Mouse (Mus musculus) limb, embryonic 11.5 days (tissue): ENCODE measurements at regions not wholly inside any gene's neighbourhood (a gene's known extent, or its start where the extent isn't known, plus 50 kb on each side); places are given as distances from the start of the nearest gene placed in this dataset.
"Not testable (repeated sequence)": the region's sequence is repeated elsewhere in the genome, so short reads cannot be mapped to it uniquely, and the experiment has no call there.

Source experiments
- ATAC-seq: fragments of 200-750 bp; cut with Nextera tagmentation; 2 replicates; pipeline ENCODE4 v1.8.0; 2017; ENCODE audit warnings: low read depth; ENCODE audit not compliant: insufficient number of reproducible peaks, low FRiP score, low TSS enrichment
- DNase-seq: peaks from one replicate; pipeline ENCODE4 v3.0.0-alpha.2; 2015; ENCODE audit warnings: low spot score
- H3K27ac ChIP-seq: fragments of 300-500 bp; sonication (generic); replicated peaks from 2 replicates; pipeline ENCODE4 v1.5.1; 2014; ENCODE audit warnings: low read depth, mild to moderate bottlenecking, low read length
- H3K27me3 ChIP-seq: fragments of 300-500 bp; sonication (generic); 2 replicates; pipeline ENCODE4 v1.6.1; 2014; ENCODE audit warnings: mild to moderate bottlenecking, low read length, mixed read lengths; ENCODE audit not compliant: control insufficient read depth, insufficient read depth
- H3K36me3 ChIP-seq: fragments of 300-500 bp; sonication (generic); 2 replicates; pipeline ENCODE4 v1.6.1; 2014; ENCODE audit warnings: mild to moderate bottlenecking, low read length, moderate library complexity, mixed read lengths; ENCODE audit not compliant: control insufficient read depth, insufficient read depth
- H3K4me1 ChIP-seq: fragments of 300-500 bp; sonication (generic); 2 replicates; pipeline ENCODE4 v1.6.1; 2014; ENCODE audit warnings: low read length, mixed read lengths; ENCODE audit not compliant: control insufficient read depth, insufficient read depth
- H3K4me2 ChIP-seq: fragments of 300-500 bp; sonication (generic); 2 replicates; pipeline ENCODE4 v1.6.1; 2014; ENCODE audit warnings: low read depth, mild to moderate bottlenecking, moderate library complexity; ENCODE audit not compliant: severe bottlenecking
- H3K4me3 ChIP-seq: fragments of 300-500 bp; sonication (generic); 2 replicates; pipeline ENCODE4 v1.5.1; 2014; ENCODE audit warnings: low read depth, low read length
- H3K9ac ChIP-seq: fragments of 300-500 bp; sonication (generic); 2 replicates; pipeline ENCODE4 v1.6.1; 2014; ENCODE audit warnings: mild to moderate bottlenecking, low read length
- H3K9me3 ChIP-seq: fragments of 300-500 bp; sonication (generic); 2 replicates; pipeline ENCODE4 v1.6.1; 2016; ENCODE audit warnings: low read length; ENCODE audit not compliant: control insufficient read depth
- WGBS: fragments of 180-500 bp; shearing (Covaris S2); extraction: QIAGEN DNeasy Blood & Tissue Kit; methylation state at CpG from one replicate; pipeline ENCODE4 v1.1.7; 2014; 5-methylcytosine and 5-hydroxymethylcytosine counted together

- no peak overlapping the region for H3K4me3 ChIP-seq
- ATAC-seq (no peak), DNase-seq (no peak)
- H3K4me1 ChIP-seq, result no peaks in the 10 kb centered on the region
- no peaks in the 10 kb centered on the region for H3K36me3 ChIP-seq
- H3K4me2 ChIP-seq, result no peak overlapping the region
- no peaks in the 10 kb centered on the region for H3K9me3 ChIP-seq
- H3K9ac ChIP-seq, result no peak overlapping the region
- no peak overlapping the region for H3K27ac ChIP-seq
- H3K27me3 ChIP-seq, result no peaks in the 10 kb centered on the region
- 64% methylated on average over 1 of the region's 1 CpGs for WGBS
Observed at GRCm38 (mm10) chr17:91324377-91324776, 231.5 kb upstream of the Nrxn1 start.

GRCm38 (mm10) chr17:91286875-91287274, 194.0 kb upstream of the Nrxn1 start:
- no peaks in the 10 kb centered on the region for H3K9me3 ChIP-seq
- no peaks in the 10 kb centered on the region for H3K36me3 ChIP-seq
- H3K27me3 ChIP-seq, result no peaks in the 10 kb centered on the region
- no peak overlapping the region for H3K4me3 ChIP-seq
- no peak for ATAC-seq
- no peak overlapping the region for H3K9ac ChIP-seq
- no peak overlapping the region for H3K27ac ChIP-seq
- H3K4me1 ChIP-seq, result no peaks in the 10 kb centered on the region
- DNase-seq, result no peak
- no peak overlapping the region for H3K4me2 ChIP-seq

- no peaks in the 10 kb centered on the region for H3K36me3 ChIP-seq
- no peak for ATAC-seq
- no peaks in the 10 kb centered on the region for H3K9me3 ChIP-seq
- no peaks in the 10 kb centered on the region for H3K27me3 ChIP-seq
- H3K4me3 ChIP-seq, result no peak overlapping the region
- WGBS, result 69% methylated on average over 1 of the region's 1 CpGs
- H3K27ac ChIP-seq, result no peak overlapping the region
- no peak for DNase-seq
- no peaks in the 10 kb centered on the region for H3K4me1 ChIP-seq
- no peak overlapping the region for H3K9ac ChIP-seq
- no peak overlapping the region for H3K4me2 ChIP-seq
Observed at GRCm38 (mm10) chr17:91274378-91274777, 181.5 kb upstream of the Nrxn1 start.

- no peak overlapping the region for H3K4me2 ChIP-seq
- H3K27ac ChIP-seq, result no peak overlapping the region
- H3K4me3 ChIP-seq, result no peak overlapping the region
- no peak overlapping the region for H3K9ac ChIP-seq
- no peaks in the 10 kb centered on the region for H3K9me3 ChIP-seq
- WGBS, result 63% methylated on average over 2 of the region's 2 CpGs
- H3K4me1 ChIP-seq, result no peaks in the 10 kb centered on the region
- H3K36me3 ChIP-seq, result no peaks in the 10 kb centered on the region
- DNase-seq, result no peak
- ATAC-seq, result no peak
- no peaks in the 10 kb centered on the region for H3K27me3 ChIP-seq
Observed at GRCm38 (mm10) chr17:91238719-91239118, 145.8 kb upstream of the Nrxn1 start.

- H3K4me1 ChIP-seq, H3K4me2 ChIP-seq, H3K9ac ChIP-seq, ATAC-seq, H3K36me3 ChIP-seq, H3K27ac ChIP-seq, H3K27me3 ChIP-seq, H3K9me3 ChIP-seq, H3K4me3 ChIP-seq, DNase-seq: not testable (repeated sequence)
- 95% methylated on average over 14 of the region's 14 CpGs for WGBS
Observed at GRCm38 (mm10) chr17:91236653-91237052, 143.8 kb upstream of the Nrxn1 start.

- H3K4me2 ChIP-seq, result no peak overlapping the region
- DNase-seq (no peak), ATAC-seq (no peak)
- WGBS, result 80% methylated on average over 5 of the region's 5 CpGs
- H3K9me3 ChIP-seq, result no peaks in the 10 kb centered on the region
- H3K27ac ChIP-seq, result no peak overlapping the region
- H3K4me3 ChIP-seq, result no peak overlapping the region
- no peak overlapping the region for H3K9ac ChIP-seq
- no peaks in the 10 kb centered on the region for H3K4me1 ChIP-seq
- H3K27me3 ChIP-seq, result no peaks in the 10 kb centered on the region
- H3K36me3 ChIP-seq, result no peaks in the 10 kb centered on the region
Observed at GRCm38 (mm10) chr17:91226378-91226777, 133.5 kb upstream of the Nrxn1 start.

- WGBS, result 90% methylated on average over 4 of the region's 4 CpGs
- ATAC-seq, result no peak
- H3K27ac ChIP-seq, result no peak overlapping the region
- no peaks in the 10 kb centered on the region for H3K27me3 ChIP-seq
- H3K4me1 ChIP-seq, result no peaks in the 10 kb centered on the region
- no peaks in the 10 kb centered on the region for H3K36me3 ChIP-seq
- no peak overlapping the region for H3K9ac ChIP-seq
- DNase-seq, result no peak
- H3K4me2 ChIP-seq, result no peak overlapping the region
- H3K9me3 ChIP-seq, result no peaks in the 10 kb centered on the region
- H3K4me3 ChIP-seq, result no peak overlapping the region
Observed at GRCm38 (mm10) chr17:91225916-91226315, 133.0 kb upstream of the Nrxn1 start.

GRCm38 (mm10) chr17:91216429-91216828, 123.6 kb upstream of the Nrxn1 start:
- Histone ChIP-seq H3K4me2 (no peak overlapping the region), H3K4me3 (no peak overlapping the region), H3K27me3 (no peaks in the 10 kb centered on the region), H3K27ac (no peak overlapping the region), H3K9me3 (no peaks in the 10 kb centered on the region), H3K36me3 (no peaks in the 10 kb centered on the region), H3K9ac (no peak overlapping the region), H3K4me1 (no peaks in the 10 kb centered on the region)
- ATAC-seq (no peak), DNase-seq (peak; percentile 33)

GRCm38 (mm10) chr17:91182574-91182973, 89.7 kb upstream of the Nrxn1 start:
- no peak overlapping the region for H3K4me2 ChIP-seq
- H3K27ac ChIP-seq, result no peak overlapping the region
- H3K36me3 ChIP-seq, result no peaks in the 10 kb centered on the region
- H3K9ac ChIP-seq, result no peak overlapping the region
- H3K9me3 ChIP-seq, result no peaks in the 10 kb centered on the region
- no peaks in the 10 kb centered on the region for H3K4me1 ChIP-seq
- H3K4me3 ChIP-seq, result no peak overlapping the region
- H3K27me3 ChIP-seq, result no peaks in the 10 kb centered on the region
- DNase-seq, result no peak
- no peak for ATAC-seq
- 63% methylated on average over 4 of the region's 4 CpGs for whole genome bisulfite sequencing
